Mouse (Mus musculus): ENCODE measurements around the gene Itpr1.

Gene Itpr1

GRCm38 (mm10) chr6:108212881-108213295 lies at the start of gene Itpr1:
TSS of gene Itpr1 (plus strand) at chr6:108213096.
- in situ Hi-C loops (cut with MboI; ENCODE audit: low pct_unique_long_range_greater_than_20kb in 1 of 2, low sequenced_read_pairs in 2 of 2, unreplicated experiment in 1 of 2): no loop called here

GRCm38 (mm10) chr6:108164935-108165334 lies 48.0 kb upstream of the Itpr1 start:
- in situ Hi-C loops (cut with MboI; ENCODE audit: low pct_unique_long_range_greater_than_20kb in 1 of 2, low sequenced_read_pairs in 2 of 2, unreplicated experiment in 1 of 2): loop anchor here in 1 of 2 experiments (10.0 kb wide), 1 partner anchor 240 kb away; no protein-coding TSS in a partner anchor

- in situ Hi-C loops (cut with MboI; ENCODE audit: low pct_unique_long_range_greater_than_20kb in 1 of 2, low sequenced_read_pairs in 2 of 2, unreplicated experiment in 1 of 2): loop anchor here in 1 of 2 experiments (10.0 kb wide), 1 partner anchor 239 kb away; no protein-coding TSS in a partner anchor
Observed at GRCm38 (mm10) chr6:108165598-108165997, 47.3 kb upstream of the Itpr1 start.

GRCm38 (mm10) chr6:108167946-108168680 lies 44.8 kb upstream of the Itpr1 start:
- in situ Hi-C loops (cut with MboI; ENCODE audit: low pct_unique_long_range_greater_than_20kb in 1 of 2, low sequenced_read_pairs in 2 of 2, unreplicated experiment in 1 of 2): loop anchor here in 1 of 2 experiments (10.0 kb wide), 1 partner anchor 237 kb away; no protein-coding TSS in a partner anchor

GRCm38 (mm10) chr6:108168723-108169122 lies 44.2 kb upstream of the Itpr1 start:
- in situ Hi-C loops (cut with MboI; ENCODE audit: low pct_unique_long_range_greater_than_20kb in 1 of 2, low sequenced_read_pairs in 2 of 2, unreplicated experiment in 1 of 2): loop anchor here in 1 of 2 experiments (10.0 kb wide), 1 partner anchor 236 kb away; no protein-coding TSS in a partner anchor

DNA sequence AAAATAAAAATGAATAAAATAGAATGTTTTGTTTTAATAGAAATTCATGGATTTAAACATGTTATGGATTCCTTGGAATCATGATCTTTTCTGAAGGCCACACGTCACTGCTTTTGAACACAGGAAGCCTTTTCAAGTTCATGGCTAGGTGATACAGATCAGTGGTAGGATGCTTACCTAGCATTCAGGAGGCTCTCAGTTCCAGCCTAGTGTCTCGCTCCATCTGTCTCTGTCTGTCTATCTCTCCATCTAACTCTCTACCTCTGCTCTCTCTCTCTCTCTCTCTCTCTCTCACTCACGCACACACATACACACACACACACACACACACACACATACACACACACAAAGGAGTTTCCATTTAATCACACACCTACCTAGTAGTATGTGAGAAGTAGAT lies 43.4 kb upstream of the Itpr1 start:
- in situ Hi-C loops (cut with MboI; ENCODE audit: low pct_unique_long_range_greater_than_20kb in 1 of 2, low sequenced_read_pairs in 2 of 2, unreplicated experiment in 1 of 2): loop anchor here in 1 of 2 experiments (10.0 kb wide), 1 partner anchor 235 kb away; no protein-coding TSS in a partner anchor

- in situ Hi-C loops (cut with MboI; ENCODE audit: low pct_unique_long_range_greater_than_20kb in 1 of 2, low sequenced_read_pairs in 2 of 2, unreplicated experiment in 1 of 2): no loop called here
Observed at GRCm38 (mm10) chr6:108172219-108172618, 40.7 kb upstream of the Itpr1 start.

DNA sequence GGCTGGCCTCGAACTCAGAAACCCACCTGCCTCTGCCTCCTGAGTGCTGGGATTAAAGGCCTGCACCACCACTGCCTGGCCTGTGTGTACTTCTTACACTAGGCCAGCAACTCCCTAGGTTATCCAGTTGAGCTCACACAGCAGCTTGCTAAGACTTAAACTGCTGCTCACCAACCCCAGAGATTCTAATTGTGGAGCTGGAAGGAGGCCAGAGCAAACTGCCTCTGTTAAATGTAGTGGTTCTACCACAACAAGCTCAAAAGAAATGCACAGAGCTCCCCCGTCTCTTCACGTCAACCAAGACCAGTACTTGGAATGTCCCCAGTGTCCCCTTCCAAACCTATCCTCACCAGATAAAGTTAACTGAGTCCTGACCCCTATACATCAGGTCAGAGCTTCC lies 38.7 kb upstream of the Itpr1 start:
- in situ Hi-C loops (cut with MboI; ENCODE audit: low pct_unique_long_range_greater_than_20kb in 1 of 2, low sequenced_read_pairs in 2 of 2, unreplicated experiment in 1 of 2): no loop called here

DNA sequence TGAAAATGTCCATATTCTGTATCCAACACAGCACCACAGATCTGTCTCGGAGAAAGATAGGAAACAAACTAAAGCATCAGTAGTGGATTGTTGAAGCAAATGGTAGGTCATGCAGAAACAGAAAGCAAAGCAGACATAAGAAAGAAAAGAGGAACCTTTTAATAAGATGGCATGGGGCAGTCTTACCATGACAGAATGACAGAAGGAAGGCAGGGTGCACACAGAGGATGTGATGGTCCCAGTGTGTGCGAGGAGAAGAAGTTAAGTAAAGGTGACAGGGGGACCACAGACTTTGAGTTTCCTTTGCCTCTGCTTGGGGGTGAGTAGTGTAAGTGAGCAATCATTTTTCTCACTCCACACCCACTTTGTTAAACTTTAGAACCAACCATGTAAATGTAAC lies 33.8 kb upstream of the Itpr1 start:
- in situ Hi-C loops (cut with MboI; ENCODE audit: low pct_unique_long_range_greater_than_20kb in 1 of 2, low sequenced_read_pairs in 2 of 2, unreplicated experiment in 1 of 2): no loop called here

GRCm38 (mm10) chr6:108184847-108185684 lies 27.8 kb upstream of the Itpr1 start, which contains the start of gene Sumf1:
TSS of gene Sumf1 (minus strand) at chr6:108185582.
- in situ Hi-C loops (cut with MboI; ENCODE audit: low pct_unique_long_range_greater_than_20kb in 1 of 2, low sequenced_read_pairs in 2 of 2, unreplicated experiment in 1 of 2): no loop called here

- in situ Hi-C loops (cut with MboI; ENCODE audit: low pct_unique_long_range_greater_than_20kb in 1 of 2, low sequenced_read_pairs in 2 of 2, unreplicated experiment in 1 of 2): no loop called here
Observed at GRCm38 (mm10) chr6:108185685-108186009, 27.2 kb upstream of the Itpr1 start.

GRCm38 (mm10) chr6:108190690-108191089 lies 22.2 kb upstream of the Itpr1 start:
- in situ Hi-C loops (cut with MboI; ENCODE audit: low pct_unique_long_range_greater_than_20kb in 1 of 2, low sequenced_read_pairs in 2 of 2, unreplicated experiment in 1 of 2): no loop called here

DNA sequence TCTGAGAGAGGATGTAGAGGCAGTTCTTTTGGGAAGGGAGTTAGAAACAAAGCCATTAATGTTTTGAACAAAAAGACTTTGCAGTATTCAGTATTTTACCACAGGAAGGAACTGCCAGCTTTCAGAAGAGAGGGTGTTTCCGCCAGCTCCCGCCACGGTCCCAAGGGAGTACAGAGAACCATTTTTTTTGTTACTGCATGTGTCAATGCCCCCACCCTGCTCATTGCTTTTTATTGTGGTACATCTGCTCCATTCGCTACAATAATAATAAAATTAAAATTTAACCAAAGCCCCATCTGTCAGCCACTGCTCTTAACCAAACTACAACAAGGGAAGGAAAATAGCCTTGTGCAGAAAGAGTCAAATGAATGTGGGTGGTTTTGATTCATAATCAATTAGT lies 20.3 kb upstream of the Itpr1 start:
- in situ Hi-C loops (cut with MboI; ENCODE audit: low pct_unique_long_range_greater_than_20kb in 1 of 2, low sequenced_read_pairs in 2 of 2, unreplicated experiment in 1 of 2): no loop called here

GRCm38 (mm10) chr6:108196665-108197064 lies 16.2 kb upstream of the Itpr1 start:
- in situ Hi-C loops (cut with MboI; ENCODE audit: low pct_unique_long_range_greater_than_20kb in 1 of 2, low sequenced_read_pairs in 2 of 2, unreplicated experiment in 1 of 2): no loop called here

- in situ Hi-C loops (cut with MboI; ENCODE audit: low pct_unique_long_range_greater_than_20kb in 1 of 2, low sequenced_read_pairs in 2 of 2, unreplicated experiment in 1 of 2): no loop called here
Observed at GRCm38 (mm10) chr6:108197117-108197516, 15.8 kb upstream of the Itpr1 start.

DNA sequence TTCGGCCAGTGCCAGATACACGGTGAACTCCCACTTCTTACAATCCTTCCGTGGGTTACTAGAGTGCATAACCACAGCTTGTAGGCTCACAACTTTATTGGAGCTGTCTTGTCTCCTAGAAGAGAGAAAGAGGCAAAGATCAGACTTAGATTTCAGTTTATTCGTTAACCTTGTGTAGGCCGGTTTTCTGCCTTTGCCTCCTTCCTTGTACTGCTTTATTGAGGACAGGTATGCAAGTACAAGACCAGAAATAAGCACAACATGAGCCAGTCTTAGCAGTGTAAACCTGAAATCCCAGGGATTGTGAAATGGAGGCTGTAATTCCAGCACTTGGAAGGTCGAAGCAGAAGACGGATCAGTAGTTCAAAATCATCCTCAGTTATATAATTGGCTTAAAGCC lies 14.6 kb upstream of the Itpr1 start:
- in situ Hi-C loops (cut with MboI; ENCODE audit: low pct_unique_long_range_greater_than_20kb in 1 of 2, low sequenced_read_pairs in 2 of 2, unreplicated experiment in 1 of 2): no loop called here

GRCm38 (mm10) chr6:108204322-108204721 lies 8.6 kb upstream of the Itpr1 start:
- in situ Hi-C loops (cut with MboI; ENCODE audit: low pct_unique_long_range_greater_than_20kb in 1 of 2, low sequenced_read_pairs in 2 of 2, unreplicated experiment in 1 of 2): no loop called here

DNA sequence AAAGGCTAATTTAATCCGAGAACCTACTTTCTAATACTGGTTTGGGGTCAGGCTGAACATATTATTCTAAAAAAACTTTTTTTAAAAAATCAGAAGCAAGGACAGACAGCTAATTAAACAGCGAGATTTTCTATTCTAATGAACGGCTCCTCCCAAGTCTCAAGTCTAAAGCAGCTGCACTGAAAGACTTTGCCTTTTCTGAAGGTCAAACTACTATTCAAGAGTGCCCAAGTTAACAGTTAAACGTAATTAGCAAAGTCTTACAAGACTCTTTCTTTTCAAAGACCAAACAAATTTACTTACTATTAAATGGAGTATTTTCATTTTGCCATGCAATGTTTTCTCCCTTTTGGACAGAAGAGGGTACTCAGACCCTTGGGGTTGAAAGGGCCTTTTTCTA lies 6.8 kb upstream of the Itpr1 start:
- in situ Hi-C loops (cut with MboI; ENCODE audit: low pct_unique_long_range_greater_than_20kb in 1 of 2, low sequenced_read_pairs in 2 of 2, unreplicated experiment in 1 of 2): no loop called here

DNA sequence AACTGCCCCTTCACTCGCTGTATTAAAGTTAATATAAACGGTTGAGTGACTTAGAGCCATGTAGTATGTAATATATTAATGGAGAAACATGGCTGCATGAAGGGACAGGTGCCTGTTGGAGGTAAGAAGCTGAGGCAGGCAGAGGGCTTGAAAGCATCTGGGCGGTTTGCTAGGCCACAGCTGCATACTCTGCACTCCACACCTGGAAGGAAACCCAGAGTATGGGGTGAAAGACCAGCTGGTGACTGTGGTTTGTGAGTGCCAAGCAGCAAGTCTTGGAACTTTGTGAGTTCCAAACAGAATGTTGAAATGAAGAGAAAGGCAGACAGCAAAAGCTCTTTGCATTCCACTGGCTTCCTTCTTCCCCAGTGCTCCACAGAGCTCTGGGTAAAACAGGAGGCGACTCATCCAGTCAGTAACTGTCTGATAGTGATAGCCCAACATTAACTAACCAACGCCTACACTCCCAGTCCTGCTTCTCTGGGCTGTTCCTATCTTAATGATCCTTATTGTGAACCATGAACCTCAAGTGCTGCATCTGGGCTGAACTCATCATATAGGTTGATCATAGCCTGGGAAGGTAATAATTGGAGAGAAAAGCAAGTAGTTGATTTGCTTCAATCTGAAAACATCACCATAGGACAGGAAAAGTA lies 5.9 kb upstream of the Itpr1 start:
- in situ Hi-C loops (cut with MboI; ENCODE audit: low pct_unique_long_range_greater_than_20kb in 1 of 2, low sequenced_read_pairs in 2 of 2, unreplicated experiment in 1 of 2): no loop called here

All from mouse embryonic stem cell (cell line).